Mouse (Mus musculus): ENCODE results near the gene Cabin1. TPM values are rescaled to one million over a fixed set of nuclear protein-coding genes. Genes with fewer than 3 reads are reported as not detected.

Gene Cabin1
- polyA plus RNA-seq, 2 experiments, result 32.3 to 42.6 TPM

DNA sequence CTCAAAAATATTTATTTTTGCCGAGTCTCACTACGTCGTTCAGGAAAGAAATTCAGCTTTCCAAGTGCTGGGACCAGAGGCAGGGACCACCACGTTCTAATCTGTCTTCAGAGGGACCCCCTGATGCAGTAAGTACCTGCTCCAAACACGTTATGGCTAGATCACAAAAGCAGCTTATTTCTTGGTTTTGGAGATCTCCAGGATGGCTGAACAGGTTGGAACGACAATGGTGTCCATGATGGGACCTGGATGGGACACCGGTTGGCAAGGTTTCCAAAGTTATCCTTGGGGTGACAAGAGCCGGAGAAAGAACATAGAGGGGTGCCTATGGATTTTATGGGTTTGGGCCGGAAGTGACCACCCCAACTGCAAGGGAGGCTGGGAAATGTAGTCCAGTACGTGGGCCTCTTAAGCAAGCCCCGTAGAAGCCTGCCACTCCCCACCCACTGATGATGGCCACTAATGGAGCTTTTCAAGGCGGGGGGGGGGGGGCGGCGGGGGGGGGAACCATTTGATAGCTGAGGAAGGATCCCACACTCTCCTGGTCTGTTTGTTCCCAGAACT, 130.5 kb downstream of the Cabin1 start:
- no peak overlapping the region for H3K27ac ChIP-seq (replicated peaks; ENCODE audit: low read depth, low read length)
- WGBS, result 83% methylated on average over 10 of the region's 14 CpGs

DNA sequence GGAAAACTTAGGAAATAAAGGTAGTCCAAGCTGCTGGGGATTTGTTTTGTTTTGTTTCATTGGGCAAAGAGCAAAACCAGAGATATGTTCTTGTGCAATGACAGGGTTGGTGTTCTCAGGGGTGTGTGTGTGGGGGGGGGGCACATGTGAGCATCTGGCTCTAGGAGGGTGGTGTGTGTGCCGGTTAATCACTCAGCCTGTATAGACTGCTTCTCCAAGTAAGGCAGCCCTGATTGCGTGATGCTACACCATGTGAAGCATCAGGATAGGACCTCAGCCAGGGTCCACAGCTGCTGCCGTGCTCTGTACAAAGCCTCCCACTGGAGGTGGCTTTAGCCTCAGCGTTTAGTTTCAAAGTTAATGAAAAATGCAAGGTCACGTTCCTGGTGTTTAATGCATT, 131.1 kb downstream of the Cabin1 start:
- WGBS, result 65% methylated on average over 5 of the region's 5 CpGs
- Histone ChIP-seq H3K27me3 (ENCODE audit: control insufficient read depth, insufficient read depth, low read length) (no peaks in the 10 kb centered on the region), H3K9me3 (ENCODE audit: control insufficient read depth, low read length) (no peaks in the 10 kb centered on the region), H3K27ac (replicated peaks; ENCODE audit: low read depth, low read length) (no peak overlapping the region), H3K4me3 (replicated peaks; ENCODE audit: low read length) (no peak overlapping the region), H3K36me3 (ENCODE audit: control insufficient read depth, insufficient read depth, low read length) (no peaks in the 10 kb centered on the region), H3K4me1 (ENCODE audit: control insufficient read depth, insufficient read depth, low read length) (no peaks in the 10 kb centered on the region), H3K4me2 (replicated peaks; ENCODE audit: low read depth, low read length, severe bottlenecking) (no peak overlapping the region), H3K9ac (ENCODE audit: low read depth, low read length, severe bottlenecking) (no peak overlapping the region)
- DNase-seq (ENCODE audit: low spot score), result peak; percentile 27
- peak; percentile 67 for ATAC-seq (ENCODE audit: low FRiP score, low read depth)
- no peak for TF ChIP-seq POLR2A (IDR thresholded peaks at IDR 0.05; ENCODE audit: borderline replicate concordance, extremely low read depth, insufficient read depth, insufficient read length)

More for the DNA sequence above, 130.5 kb downstream of the Cabin1 start:
- no peak for DNase-seq (ENCODE audit: low spot score)
- no peak overlapping the region for H3K4me2 ChIP-seq (replicated peaks; ENCODE audit: low read depth, low read length, severe bottlenecking)
- H3K4me1 ChIP-seq (ENCODE audit: control insufficient read depth, insufficient read depth, low read length), result no peaks in the 10 kb centered on the region
- no peak overlapping the region for H3K4me3 ChIP-seq (replicated peaks; ENCODE audit: low read length)
- no peaks in the 10 kb centered on the region for H3K36me3 ChIP-seq (ENCODE audit: control insufficient read depth, insufficient read depth, low read length)
- ATAC-seq (ENCODE audit: low FRiP score, low read depth), result no peak
- no peak overlapping the region for H3K9ac ChIP-seq (ENCODE audit: low read depth, low read length, severe bottlenecking)
- no peaks in the 10 kb centered on the region for H3K27me3 ChIP-seq (ENCODE audit: control insufficient read depth, insufficient read depth, low read length)
- no peaks in the 10 kb centered on the region for H3K9me3 ChIP-seq (ENCODE audit: control insufficient read depth, low read length)
- no peak for TF ChIP-seq POLR2A (IDR thresholded peaks at IDR 0.05; ENCODE audit: borderline replicate concordance, extremely low read depth, insufficient read depth, insufficient read length)

DNA sequence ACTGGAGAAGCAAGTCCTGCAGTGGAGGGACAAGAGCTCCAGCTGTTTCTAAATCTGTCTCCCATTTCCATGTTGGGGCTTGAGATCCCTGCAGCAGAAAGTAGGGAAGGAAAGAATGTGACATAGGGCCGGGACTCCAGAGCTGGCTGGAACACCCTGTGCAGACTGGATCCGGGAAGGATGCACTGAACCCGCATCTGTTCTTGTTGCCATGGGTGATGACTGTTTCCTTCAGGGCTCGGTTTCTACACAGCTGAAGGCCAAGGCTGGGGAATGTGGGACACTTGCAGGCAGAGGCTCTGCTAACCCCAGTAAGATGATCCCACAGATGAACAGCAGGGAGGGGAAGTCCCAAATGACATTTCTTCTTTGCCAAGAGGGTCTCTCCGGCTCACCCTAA, 131.5 kb downstream of the Cabin1 start:
- 30% methylated on average over 5 of the region's 5 CpGs for WGBS
- ATAC-seq (ENCODE audit: low FRiP score, low read depth), result peak; percentile 82
- no peaks in the 10 kb centered on the region for H3K4me1 ChIP-seq (ENCODE audit: control insufficient read depth, insufficient read depth, low read length)
- H3K9ac ChIP-seq (ENCODE audit: low read depth, low read length, severe bottlenecking), result no peak overlapping the region
- no peak overlapping the region for H3K27ac ChIP-seq (replicated peaks; ENCODE audit: low read depth, low read length)
- no peak for TF ChIP-seq POLR2A (IDR thresholded peaks at IDR 0.05; ENCODE audit: borderline replicate concordance, extremely low read depth, insufficient read depth, insufficient read length)
- H3K4me2 ChIP-seq (replicated peaks; ENCODE audit: low read depth, low read length, severe bottlenecking), result no peak overlapping the region
- no peak overlapping the region for H3K4me3 ChIP-seq (replicated peaks; ENCODE audit: low read length)
- no peaks in the 10 kb centered on the region for H3K27me3 ChIP-seq (ENCODE audit: control insufficient read depth, insufficient read depth, low read length)
- peak; percentile 70 for DNase-seq (ENCODE audit: low spot score)
- no peaks in the 10 kb centered on the region for H3K36me3 ChIP-seq (ENCODE audit: control insufficient read depth, insufficient read depth, low read length)
- H3K9me3 ChIP-seq (ENCODE audit: control insufficient read depth, low read length), result no peaks in the 10 kb centered on the region

DNA sequence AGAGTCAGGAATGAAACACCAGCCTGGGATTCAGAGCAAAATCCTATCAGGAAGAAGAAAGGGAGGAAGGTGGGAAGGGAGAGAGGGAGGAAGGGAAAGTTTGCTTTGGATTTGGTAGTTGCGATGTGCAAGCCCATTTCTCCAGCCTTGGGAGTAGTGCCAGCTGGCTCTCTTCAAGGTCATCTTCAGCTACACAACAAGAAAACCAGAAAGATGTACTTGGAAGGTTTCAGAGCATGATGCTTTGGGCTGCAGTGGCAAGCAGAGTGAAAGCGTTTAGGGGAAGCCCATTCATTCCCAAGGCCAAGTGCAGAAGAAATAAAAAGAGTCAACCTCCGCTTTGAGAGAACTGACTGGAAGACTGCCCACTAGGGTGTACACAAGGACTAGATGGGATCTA, 136.7 kb downstream of the Cabin1 start:
- H3K36me3 ChIP-seq (ENCODE audit: control insufficient read depth, insufficient read depth, low read length), result no peaks in the 10 kb centered on the region
- H3K4me3 ChIP-seq (replicated peaks; ENCODE audit: low read length), result no peak overlapping the region
- H3K4me2 ChIP-seq (replicated peaks; ENCODE audit: low read depth, low read length, severe bottlenecking), result no peak overlapping the region
- no peak for TF ChIP-seq POLR2A (IDR thresholded peaks at IDR 0.05; ENCODE audit: borderline replicate concordance, extremely low read depth, insufficient read depth, insufficient read length)
- H3K4me1 ChIP-seq (ENCODE audit: control insufficient read depth, insufficient read depth, low read length), result no peaks in the 10 kb centered on the region
- no peak overlapping the region for H3K9ac ChIP-seq (ENCODE audit: low read depth, low read length, severe bottlenecking)
- ATAC-seq (ENCODE audit: low FRiP score, low read depth) (no peak), DNase-seq (ENCODE audit: low spot score) (no peak)
- WGBS, result 84% methylated on average over 3 of the region's 3 CpGs
- H3K27me3 ChIP-seq (ENCODE audit: control insufficient read depth, insufficient read depth, low read length), result no peaks in the 10 kb centered on the region
- H3K27ac ChIP-seq (replicated peaks; ENCODE audit: low read depth, low read length), result no peak overlapping the region
- H3K9me3 ChIP-seq (ENCODE audit: control insufficient read depth, low read length), result no peaks in the 10 kb centered on the region

DNA sequence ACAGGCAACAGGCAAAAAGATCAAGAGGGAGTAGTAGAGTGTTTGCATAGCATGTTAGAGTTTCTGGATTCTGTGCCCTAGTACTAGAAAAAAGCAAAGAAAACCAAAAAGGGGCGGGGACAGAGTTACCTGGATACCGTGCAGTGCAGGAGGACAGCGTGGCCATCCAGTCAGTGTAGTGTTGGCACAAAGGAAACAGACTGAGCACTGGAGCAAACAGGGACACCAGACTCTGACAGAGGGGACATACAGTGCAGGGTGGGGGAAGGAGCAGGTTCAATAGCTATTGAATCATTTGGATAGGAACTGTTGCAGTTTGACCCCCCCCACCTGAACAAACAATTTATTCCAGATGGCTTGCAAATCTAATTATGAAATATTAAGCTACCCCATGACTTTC, 137.2 kb downstream of the Cabin1 start:
- Histone ChIP-seq H3K4me2 (replicated peaks; ENCODE audit: low read depth, low read length, severe bottlenecking) (no peak overlapping the region), H3K36me3 (ENCODE audit: control insufficient read depth, insufficient read depth, low read length) (no peaks in the 10 kb centered on the region), H3K4me3 (replicated peaks; ENCODE audit: low read length) (no peak overlapping the region), H3K4me1 (ENCODE audit: control insufficient read depth, insufficient read depth, low read length) (no peaks in the 10 kb centered on the region), H3K9ac (ENCODE audit: low read depth, low read length, severe bottlenecking) (no peak overlapping the region), H3K27ac (replicated peaks; ENCODE audit: low read depth, low read length) (no peak overlapping the region), H3K9me3 (ENCODE audit: control insufficient read depth, low read length) (no peaks in the 10 kb centered on the region), H3K27me3 (ENCODE audit: control insufficient read depth, insufficient read depth, low read length) (no peaks in the 10 kb centered on the region)
- ATAC-seq (ENCODE audit: low FRiP score, low read depth), result no peak
- no peak for TF ChIP-seq POLR2A (IDR thresholded peaks at IDR 0.05; ENCODE audit: borderline replicate concordance, extremely low read depth, insufficient read depth, insufficient read length)
- 62% methylated on average over 3 of the region's 3 CpGs for WGBS
- DNase-seq (ENCODE audit: low spot score), result no peak

DNA sequence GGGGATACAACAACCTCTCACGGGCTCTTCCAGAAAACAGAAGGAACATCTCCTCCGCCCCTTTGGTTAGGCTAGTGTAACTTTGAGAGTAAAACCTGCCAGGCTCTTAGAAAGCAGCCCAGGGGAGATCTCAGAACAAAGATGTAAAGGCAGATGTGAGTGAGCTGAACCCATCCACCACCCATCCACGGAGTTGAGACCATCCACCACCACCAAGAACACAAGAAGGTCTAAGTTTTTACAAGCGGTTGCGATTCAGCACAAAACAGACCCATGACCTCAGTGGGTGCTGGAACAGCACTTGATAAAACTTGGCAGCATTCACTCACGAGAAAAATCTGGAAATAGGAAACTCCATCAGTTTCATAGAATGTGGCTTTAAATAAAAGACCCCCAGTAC, 138.2 kb downstream of the Cabin1 start:
- no peak for ATAC-seq (ENCODE audit: low FRiP score, low read depth)
- no peak for TF ChIP-seq POLR2A (IDR thresholded peaks at IDR 0.05; ENCODE audit: borderline replicate concordance, extremely low read depth, insufficient read depth, insufficient read length)
- 40% methylated on average over 6 of the region's 6 CpGs for WGBS

More for the DNA sequence above, 138.2 kb downstream of the Cabin1 start:
- H3K9ac ChIP-seq (ENCODE audit: low read depth, low read length, severe bottlenecking), result no peak overlapping the region
- H3K27me3 ChIP-seq (ENCODE audit: control insufficient read depth, insufficient read depth, low read length), result no peaks in the 10 kb centered on the region
- H3K4me2 ChIP-seq (replicated peaks; ENCODE audit: low read depth, low read length, severe bottlenecking), result no peak overlapping the region
- H3K36me3 ChIP-seq (ENCODE audit: control insufficient read depth, insufficient read depth, low read length), result no peaks in the 10 kb centered on the region
- H3K9me3 ChIP-seq (ENCODE audit: control insufficient read depth, low read length), result no peaks in the 10 kb centered on the region
- no peak overlapping the region for H3K4me3 ChIP-seq (replicated peaks; ENCODE audit: low read length)
- H3K27ac ChIP-seq (replicated peaks; ENCODE audit: low read depth, low read length), result no peak overlapping the region
- no peak for DNase-seq (ENCODE audit: low spot score)
- no peaks in the 10 kb centered on the region for H3K4me1 ChIP-seq (ENCODE audit: control insufficient read depth, insufficient read depth, low read length)
